Mouse (Mus musculus): Measurements from ENCODE around the gene Hivep2.

DNA sequence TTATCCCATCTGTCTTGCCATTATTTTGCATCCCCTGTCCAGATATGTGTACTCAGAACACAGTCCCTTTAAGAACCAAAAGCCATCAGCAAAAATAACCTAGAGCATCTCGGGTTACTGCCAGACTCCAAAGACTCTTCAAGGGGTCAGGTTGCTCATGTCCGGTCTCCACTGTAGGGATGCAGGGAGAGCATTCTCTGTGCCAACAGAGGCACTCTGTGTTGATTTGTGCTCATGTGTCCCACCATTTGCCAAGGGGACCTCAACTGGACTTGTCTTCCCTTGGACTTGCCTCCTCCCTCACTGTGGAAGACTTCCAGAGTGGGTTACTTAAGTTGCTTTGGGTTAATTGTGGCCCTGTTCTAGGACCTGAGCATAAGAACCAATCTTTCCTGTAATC is 43.8 kb downstream of the Hivep2 start:
- TF ChIP-seq CTCF (IDR thresholded peaks at IDR 0.05; ENCODE audit: borderline replicate concordance, extremely low read depth, insufficient read depth, insufficient read length) (no peak), POLR2A (IDR thresholded peaks at IDR 0.05; ENCODE audit: borderline replicate concordance, extremely low read depth, insufficient read depth, insufficient read length, poor library complexity, severe bottlenecking) (no peak)
